Mouse (Mus musculus): Measurements from ENCODE around the gene Cyp46a1. TPM values are rescaled to one million over a fixed set of nuclear protein-coding genes. Genes with fewer than 3 reads are reported as not detected.
A peak's percentile ranks its signal among the peaks of the same experiment; 100 is the strongest.

Cyp46a1 gene
- polyA plus RNA-seq, 1 experiment: 1.8 TPM

DNA sequence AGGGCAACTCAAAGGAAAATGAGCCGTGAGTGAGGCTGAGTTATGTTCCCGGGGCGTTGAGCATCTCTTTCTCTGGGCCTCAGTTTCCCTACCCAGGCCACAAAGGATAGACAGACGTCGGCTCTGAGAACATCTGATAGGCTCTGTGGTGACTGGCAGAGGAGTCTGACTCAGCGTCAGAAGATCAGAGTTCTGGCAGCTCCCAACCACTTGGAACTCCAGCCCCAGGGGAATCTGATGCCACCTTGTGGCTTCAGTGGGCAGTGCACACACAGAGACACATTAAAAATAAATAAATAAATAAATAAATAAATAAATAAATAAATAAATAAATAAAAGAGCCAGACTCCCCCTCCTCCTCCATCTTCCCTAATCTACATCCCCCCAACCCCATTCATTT, 37.1 kb upstream of the Cyp46a1 start:
- no peak overlapping the region for H3K4me3 ChIP-seq (ENCODE audit: insufficient read depth, low read length)
- no peaks in the 10 kb centered on the region for H3K4me1 ChIP-seq (ENCODE audit: control insufficient read depth, insufficient read depth, low read length)
- TF ChIP-seq CTCF (IDR thresholded peaks at IDR 0.05; ENCODE audit: borderline replicate concordance, insufficient read depth, low read length) (no peak), POLR2A (IDR thresholded peaks at IDR 0.05; ENCODE audit: low read depth, low read length) (no peak)
- no peak overlapping the region for H3K27ac ChIP-seq (ENCODE audit: insufficient read depth, low read length)

DNA sequence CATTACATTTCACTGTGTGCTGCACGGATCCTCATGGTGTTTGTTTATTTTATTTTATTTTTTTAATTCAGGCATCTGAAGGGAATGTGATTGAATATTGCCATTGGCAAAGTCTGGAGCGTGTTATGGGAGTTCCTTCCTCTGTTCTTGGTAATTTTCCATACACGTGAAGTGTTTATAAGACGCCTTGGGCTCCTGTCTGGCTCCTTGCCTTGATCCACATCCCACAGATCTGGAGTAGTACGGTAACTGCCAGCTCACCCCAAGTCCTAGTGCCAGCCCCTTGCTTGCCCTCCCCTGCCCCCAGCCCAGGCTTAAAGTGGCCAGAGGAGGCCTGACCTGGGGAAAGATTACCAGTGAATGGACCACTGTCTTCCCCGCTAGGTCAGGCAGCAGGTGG, 33.2 kb upstream of the Cyp46a1 start:
- Histone ChIP-seq H3K4me3 (ENCODE audit: insufficient read depth, low read length) (no peak overlapping the region), H3K4me1 (ENCODE audit: control insufficient read depth, insufficient read depth, low read length) (no peaks in the 10 kb centered on the region; the same call in 1 of the 2 replicates), H3K27ac (ENCODE audit: insufficient read depth, low read length) (no peak overlapping the region)
- TF ChIP-seq CTCF (IDR thresholded peaks at IDR 0.05; ENCODE audit: borderline replicate concordance, insufficient read depth, low read length): no peak
- TF ChIP-seq POLR2A (IDR thresholded peaks at IDR 0.05; ENCODE audit: low read depth, low read length): no peak

DNA sequence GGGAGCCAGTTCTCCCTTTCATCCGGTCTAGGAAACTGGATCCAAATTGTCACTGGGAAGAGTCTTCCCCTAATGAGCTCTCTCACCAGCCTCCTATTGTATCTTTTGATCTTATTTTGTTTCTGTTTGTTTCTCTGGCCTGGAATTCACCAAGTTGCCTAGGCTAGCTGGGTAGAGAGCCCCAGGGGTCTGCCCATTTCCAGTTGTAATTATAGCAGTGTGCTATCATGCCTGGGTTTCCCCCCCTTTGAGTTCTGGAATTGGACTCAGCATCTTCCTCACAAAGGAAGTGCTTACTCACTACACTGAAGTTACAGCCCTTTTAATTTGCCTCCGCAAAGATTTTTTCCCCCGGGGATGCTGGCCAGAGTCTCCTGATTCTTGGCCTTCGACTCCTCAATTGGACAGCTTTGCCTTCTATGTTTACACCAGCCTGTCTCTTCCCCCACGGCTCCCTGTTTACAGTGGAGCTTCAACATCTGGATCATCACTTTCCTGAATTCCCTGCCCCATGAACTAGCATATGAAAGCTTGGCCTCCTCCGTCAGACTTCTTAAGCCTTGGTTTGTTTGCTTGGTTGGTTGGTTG, 30.3 kb upstream of the Cyp46a1 start:
- no peak overlapping the region for H3K27ac ChIP-seq (ENCODE audit: insufficient read depth, low read length)
- H3K4me3 ChIP-seq (ENCODE audit: insufficient read depth, low read length): no peak overlapping the region
- no peak for TF ChIP-seq POLR2A (IDR thresholded peaks at IDR 0.05; ENCODE audit: low read depth, low read length)
- no peak for TF ChIP-seq CTCF (IDR thresholded peaks at IDR 0.05; ENCODE audit: borderline replicate concordance, insufficient read depth, low read length)
- peaks cover 2% of the 10 kb centered on the region; the same call in 1 of the 2 replicates for H3K4me1 ChIP-seq (ENCODE audit: control insufficient read depth, insufficient read depth, low read length)

DNA sequence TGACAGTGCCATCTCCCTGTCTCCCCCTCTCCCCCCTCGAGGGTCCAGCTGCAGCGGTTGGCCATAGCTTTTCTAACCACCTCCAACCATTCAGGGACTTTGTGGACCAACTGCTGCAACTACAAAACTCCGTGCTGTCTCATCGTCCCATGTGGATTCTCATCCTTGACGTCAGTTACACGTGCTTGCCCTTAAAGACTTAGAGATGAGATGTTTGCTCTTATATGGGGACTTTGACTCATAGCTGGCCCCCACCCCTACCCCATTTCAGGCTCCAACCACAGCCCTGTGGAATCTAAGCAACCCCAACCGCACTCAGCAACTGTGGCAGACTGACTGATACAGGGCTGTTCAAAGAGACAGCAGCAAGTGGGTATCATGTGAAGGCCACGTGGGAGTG, 29.0 kb upstream of the Cyp46a1 start:
- no peak for TF ChIP-seq CTCF (IDR thresholded peaks at IDR 0.05; ENCODE audit: borderline replicate concordance, insufficient read depth, low read length)
- TF ChIP-seq POLR2A (IDR thresholded peaks at IDR 0.05; ENCODE audit: low read depth, low read length): no peak
- no peak overlapping the region for H3K27ac ChIP-seq (ENCODE audit: insufficient read depth, low read length)
- no peak overlapping the region for H3K4me3 ChIP-seq (ENCODE audit: insufficient read depth, low read length)
- H3K4me1 ChIP-seq (ENCODE audit: control insufficient read depth, insufficient read depth, low read length): peaks cover 7% of the 10 kb centered on the region

DNA sequence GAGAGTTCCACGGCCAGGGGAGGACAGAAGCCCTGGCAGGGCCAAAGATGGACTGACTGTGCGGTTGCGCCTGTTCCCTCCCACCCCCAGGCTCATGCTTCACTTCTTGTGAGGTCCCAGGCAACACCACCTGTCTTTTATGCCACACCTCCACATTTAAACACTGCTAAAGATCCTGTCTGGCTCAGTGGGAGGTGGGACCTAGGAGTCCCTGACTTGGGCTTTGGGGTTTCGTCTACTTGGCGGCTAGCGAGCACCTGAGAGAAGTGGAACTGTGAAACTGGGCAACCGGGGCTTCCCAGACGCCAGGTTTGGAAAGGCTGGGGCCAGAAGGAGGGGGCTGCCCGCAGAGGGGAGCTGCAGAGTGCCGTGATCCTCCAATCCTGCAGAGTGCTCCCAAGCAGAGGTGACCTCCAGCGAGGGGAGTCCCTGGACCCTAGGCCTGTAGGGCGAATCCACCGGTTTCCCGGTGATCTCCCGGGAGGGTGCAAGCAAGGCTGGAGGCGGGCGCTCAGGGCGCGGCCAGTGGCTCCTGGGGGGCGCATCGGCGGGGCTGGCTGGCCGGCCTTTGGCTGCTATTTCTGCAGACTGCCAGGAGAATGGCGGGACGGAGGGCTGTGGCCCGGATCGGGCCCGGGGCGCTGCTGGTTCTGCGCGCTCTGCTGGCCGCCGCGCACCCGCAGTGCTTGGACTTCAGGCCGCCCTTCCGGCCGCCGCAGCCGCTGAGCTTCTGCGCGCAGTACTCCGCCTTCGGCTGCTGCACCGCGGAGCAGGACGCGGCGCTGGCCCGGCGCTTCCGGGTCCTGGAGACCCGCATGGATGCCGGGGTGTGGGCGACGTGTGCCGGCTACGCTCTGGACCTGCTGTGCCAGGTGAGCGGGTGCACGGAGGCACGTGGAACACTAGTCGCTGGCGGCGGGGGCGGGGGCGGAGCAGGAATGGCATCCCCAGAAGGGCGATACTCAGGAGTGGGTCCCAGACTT, 28.1 kb upstream of the Cyp46a1 start, which contains the start of gene Hhipl1:
TSS of gene Hhipl1 (plus strand) at position 459 of the 983 bp plus-strand sequence.
- TF ChIP-seq CTCF (IDR thresholded peaks at IDR 0.05; ENCODE audit: borderline replicate concordance, insufficient read depth, low read length): no peak
- TF ChIP-seq POLR2A (IDR thresholded peaks at IDR 0.05; ENCODE audit: low read depth, low read length): peak; percentile 51; the same call in 1 of the 2 replicates
- Histone ChIP-seq H3K27ac (ENCODE audit: insufficient read depth, low read length) (no peak within 1 kb of the TSS), H3K4me3 (ENCODE audit: insufficient read depth, low read length) (peak within 1 kb of the TSS; percentile 47), H3K4me1 (ENCODE audit: control insufficient read depth, insufficient read depth, low read length) (peaks cover 13% of the 10 kb centered on the region)

DNA sequence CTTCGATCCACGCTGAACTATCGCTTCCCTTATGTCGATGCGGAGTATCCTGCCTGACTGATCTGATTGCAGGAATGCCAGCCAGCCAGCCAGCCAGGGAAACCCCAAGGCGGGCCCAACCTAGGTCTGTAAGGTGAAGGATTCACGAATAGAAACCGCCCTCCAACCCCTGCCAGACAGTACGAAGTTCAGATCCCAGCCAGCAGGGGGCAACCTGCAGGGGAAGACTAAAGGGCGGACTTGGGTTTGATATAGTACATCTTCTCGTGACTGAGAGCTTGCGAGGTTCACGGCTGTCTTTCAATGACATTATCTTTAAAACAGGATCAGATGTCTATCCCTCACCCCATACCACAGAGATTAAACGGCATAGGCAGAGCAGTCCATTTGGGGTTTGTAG, 26.6 kb upstream of the Cyp46a1 start:
- peaks cover 13% of the 10 kb centered on the region for H3K4me1 ChIP-seq (ENCODE audit: control insufficient read depth, insufficient read depth, low read length)
- H3K4me3 ChIP-seq (ENCODE audit: insufficient read depth, low read length): no peak overlapping the region
- peak overlapping the region; percentile 12; the same call in 1 of the 2 replicates for H3K27ac ChIP-seq (ENCODE audit: insufficient read depth, low read length)
- no peak for TF ChIP-seq POLR2A (IDR thresholded peaks at IDR 0.05; ENCODE audit: low read depth, low read length)
- no peak for TF ChIP-seq CTCF (IDR thresholded peaks at IDR 0.05; ENCODE audit: borderline replicate concordance, insufficient read depth, low read length)

DNA sequence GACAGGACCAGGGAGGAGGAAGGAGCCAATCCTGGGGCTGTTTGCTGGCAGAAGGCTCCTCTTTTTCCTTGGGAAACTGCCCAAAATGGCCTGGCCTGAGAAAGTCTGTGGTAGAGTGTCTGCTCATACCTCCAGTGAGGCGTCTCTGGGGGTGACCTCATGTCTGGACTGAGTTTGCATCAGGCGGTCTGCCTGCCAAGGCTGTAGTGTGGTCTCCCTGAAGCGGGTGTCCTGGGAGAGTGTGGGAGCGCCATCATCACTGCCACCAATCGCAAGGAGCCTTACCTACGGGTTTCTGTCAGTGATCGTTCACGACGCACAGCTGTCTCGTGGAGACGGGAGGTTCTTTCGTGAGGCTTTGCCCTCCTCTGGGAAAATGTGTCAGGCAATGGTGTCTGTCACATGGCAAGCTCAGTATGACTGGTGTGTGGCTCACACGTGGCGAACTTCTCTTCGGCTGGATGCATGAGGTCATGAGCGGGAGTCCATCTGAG, 25.8 kb upstream of the Cyp46a1 start:
- Histone ChIP-seq H3K4me3 (ENCODE audit: insufficient read depth, low read length) (no peak overlapping the region), H3K27ac (ENCODE audit: insufficient read depth, low read length) (peak overlapping the region; percentile 54), H3K4me1 (ENCODE audit: control insufficient read depth, insufficient read depth, low read length) (peaks cover 13% of the 10 kb centered on the region)
- TF ChIP-seq POLR2A (IDR thresholded peaks at IDR 0.05; ENCODE audit: low read depth, low read length): no peak
- no peak for TF ChIP-seq CTCF (IDR thresholded peaks at IDR 0.05; ENCODE audit: borderline replicate concordance, insufficient read depth, low read length)

DNA sequence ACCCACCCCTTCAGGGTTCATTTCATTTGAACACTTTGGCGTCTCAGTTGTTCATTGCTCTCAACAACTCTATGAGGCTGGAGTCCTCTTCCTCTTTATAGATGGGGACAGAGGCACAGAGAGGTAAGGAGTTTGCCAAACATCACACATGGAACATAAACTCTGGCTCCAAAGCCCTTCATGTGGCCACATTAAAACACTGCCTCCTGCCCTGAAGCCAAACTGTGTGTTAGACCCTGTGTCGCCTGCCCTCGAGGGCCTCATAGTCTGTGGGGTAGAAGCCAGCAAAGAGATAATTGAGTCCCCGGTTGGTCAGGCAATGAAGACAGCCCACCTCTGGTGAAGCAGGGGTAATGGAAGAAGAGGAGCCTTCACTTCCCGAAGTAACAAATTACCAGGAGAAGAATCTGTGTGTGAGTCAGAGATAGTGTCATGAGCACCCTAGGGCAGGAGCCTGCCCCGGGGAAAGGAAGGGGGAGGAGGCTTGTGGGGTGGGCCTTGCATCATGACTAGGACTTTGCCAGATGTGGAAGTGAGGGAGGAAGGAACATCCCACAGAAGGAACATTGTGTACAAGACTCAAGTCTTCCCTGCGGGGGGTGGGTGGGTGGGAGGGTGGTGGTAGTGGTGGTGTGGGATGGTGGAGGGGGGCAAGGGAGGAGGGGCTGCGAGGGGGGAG, 24.9 kb upstream of the Cyp46a1 start:
- TF ChIP-seq CTCF (IDR thresholded peaks at IDR 0.05; ENCODE audit: borderline replicate concordance, insufficient read depth, low read length): no peak
- TF ChIP-seq POLR2A (IDR thresholded peaks at IDR 0.05; ENCODE audit: low read depth, low read length): no peak
- peaks cover 13% of the 10 kb centered on the region for H3K4me1 ChIP-seq (ENCODE audit: control insufficient read depth, insufficient read depth, low read length)
- no peak overlapping the region for H3K4me3 ChIP-seq (ENCODE audit: insufficient read depth, low read length)
- peak overlapping the region; percentile 54 for H3K27ac ChIP-seq (ENCODE audit: insufficient read depth, low read length)

DNA sequence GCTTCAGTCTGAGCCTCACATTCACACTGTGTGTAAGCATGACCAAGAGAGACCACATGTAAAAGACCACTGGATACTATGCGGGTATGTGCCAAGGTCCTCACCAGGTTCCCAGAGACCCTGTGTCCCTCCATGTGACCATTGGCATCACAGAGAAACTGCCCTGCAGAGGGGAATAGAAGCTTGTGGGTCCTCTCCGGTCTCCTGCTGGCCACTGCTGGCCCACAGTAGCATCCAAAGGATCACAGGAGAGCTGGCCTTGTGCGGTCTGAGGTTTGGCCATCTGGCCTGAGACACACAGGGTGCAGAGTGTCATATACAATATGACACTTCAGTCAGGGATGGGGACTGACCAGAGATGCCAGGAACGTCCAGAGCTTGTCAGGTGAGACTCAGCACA, 24.1 kb upstream of the Cyp46a1 start:
- Histone ChIP-seq H3K4me3 (ENCODE audit: insufficient read depth, low read length) (no peak overlapping the region), H3K27ac (ENCODE audit: insufficient read depth, low read length) (peak overlapping the region; percentile 36; the same call in 1 of the 2 replicates), H3K4me1 (ENCODE audit: control insufficient read depth, insufficient read depth, low read length) (peaks cover 13% of the 10 kb centered on the region)
- TF ChIP-seq CTCF (IDR thresholded peaks at IDR 0.05; ENCODE audit: borderline replicate concordance, insufficient read depth, low read length) (no peak), POLR2A (IDR thresholded peaks at IDR 0.05; ENCODE audit: low read depth, low read length) (no peak)

All from embryonic fibroblast, embryonic 13.5 days (primary cell).